Mouse (Mus musculus) heart, embryonic 10.5 days (tissue): ENCODE measurements around the gene Gm45844. TPM values are rescaled to one million over a fixed set of nuclear protein-coding genes. Genes with fewer than 3 reads are reported as not detected.
A peak's percentile ranks its signal among the peaks of the same experiment; 100 is the strongest.
"Not testable (repeated sequence)": the region's sequence is repeated elsewhere in the genome, so short reads cannot be mapped to it uniquely, and the experiment has no call there.

Experiments used
- DNase-seq: peaks from one replicate; pipeline ENCODE4 v3.0.0-alpha.2; 2017; ENCODE audit warnings: low spot score
- H3K27ac ChIP-seq: fragments of 300-500 bp; sonication (generic); 2 replicates; pipeline ENCODE4 v1.5.1; 2016; ENCODE audit warnings: mild to moderate bottlenecking
- H3K27me3 ChIP-seq: fragments of 300-500 bp; sonication (generic); 2 replicates; pipeline ENCODE4 v1.6.1; 2016; ENCODE audit warnings: mild to moderate bottlenecking; ENCODE audit not compliant: poor library complexity, insufficient read depth, severe bottlenecking
- H3K36me3 ChIP-seq: fragments of 300-500 bp; sonication (generic); 2 replicates; pipeline ENCODE4 v1.6.1; 2016; ENCODE audit warnings: mild to moderate bottlenecking, moderate library complexity
- H3K4me1 ChIP-seq: fragments of 300-500 bp; sonication (generic); 2 replicates; pipeline ENCODE4 v1.6.1; 2016; ENCODE audit warnings: mild to moderate bottlenecking
- H3K4me3 ChIP-seq: fragments of 300-500 bp; sonication (generic); 2 replicates; pipeline ENCODE4 v1.5.1; 2016; ENCODE audit warnings: mild to moderate bottlenecking, moderate library complexity
- H3K9me3 ChIP-seq: fragments of 300-500 bp; sonication (generic); 2 replicates; pipeline ENCODE4 v1.6.1; 2016; ENCODE audit warnings: mild to moderate bottlenecking, moderate library complexity
- WGBS: fragments of 180-500 bp; shearing (Covaris S2); methylation state at CpG from one replicate; pipeline ENCODE4 v1.1.7; 2016; 5-methylcytosine and 5-hydroxymethylcytosine counted together
- polyA plus RNA-seq: library from polyadenylated mRNA; unstranded; fragments of >200 nt; fragmentation: Nextera tagmentation; extraction: Ambion mirVana; gene quantifications from 2 replicates; pipeline ENCODE4 v1.2.1, GENCODE M21; 2016

The Gm45844 gene
- polyA plus RNA-seq, result 1.1 and 2.3 TPM in 2 replicates

GRCm38 (mm10) chr7:7277966-7278567, at the start of gene Gm45844:
Gene Gm45844, minus strand, starts transcription at chr7:7278289.
- H3K9me3 ChIP-seq, H3K36me3 ChIP-seq, H3K27me3 ChIP-seq, H3K4me1 ChIP-seq: not testable (repeated sequence)
- peak within 1 kb of the TSS; percentile 41 for H3K4me3 ChIP-seq
- H3K27ac ChIP-seq, result peak within 1 kb of the TSS; percentile 0; the same call in 1 of the 2 replicates
- DNase-seq, result peak; percentile 88
- WGBS, result 46% methylated on average over 45 of the region's 45 CpGs

GRCm38 (mm10) chr7:7295595-7295994, 17.5 kb upstream of the Gm45844 start:
- no peak overlapping the region for H3K27ac ChIP-seq
- no peak for DNase-seq
- no peaks in the 10 kb centered on the region for H3K27me3 ChIP-seq
- no peaks in the 10 kb centered on the region; the same call in 1 of the 2 replicates for H3K4me1 ChIP-seq
- 86% methylated on average over 16 of the region's 16 CpGs for WGBS
- no peaks in the 10 kb centered on the region for H3K9me3 ChIP-seq
- no peak overlapping the region for H3K4me3 ChIP-seq
- peaks cover 45% of the 10 kb centered on the region for H3K36me3 ChIP-seq

DNA sequence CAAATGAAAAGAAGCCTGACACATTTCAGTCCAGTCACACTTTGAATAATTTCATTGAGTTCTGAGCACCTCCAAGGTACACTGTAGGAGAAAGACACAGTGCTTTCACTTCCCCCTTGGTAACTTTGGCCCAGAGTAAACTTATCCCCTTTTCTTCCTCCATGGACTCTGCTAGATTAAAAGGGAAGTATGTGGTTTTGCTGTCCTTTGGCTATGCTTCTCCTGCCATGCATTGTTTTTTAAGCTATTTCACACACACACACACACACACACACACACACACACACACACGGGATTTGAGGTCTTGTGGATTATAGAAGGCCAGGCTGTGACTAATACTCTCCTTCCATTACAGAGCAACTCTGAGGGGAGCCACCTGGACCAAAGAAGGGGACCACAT, 3.3 kb upstream of the Gm45844 start:
- no peaks in the 10 kb centered on the region for H3K4me1 ChIP-seq
- peaks cover 25% of the 10 kb centered on the region for H3K36me3 ChIP-seq
- H3K27me3 ChIP-seq, result no peaks in the 10 kb centered on the region
- no peak overlapping the region for H3K27ac ChIP-seq
- H3K9me3 ChIP-seq, result peaks cover 5% of the 10 kb centered on the region
- DNase-seq, result no peak
- 64% methylated on average over 1 of the region's 1 CpGs for WGBS
- no peak overlapping the region for H3K4me3 ChIP-seq

DNA sequence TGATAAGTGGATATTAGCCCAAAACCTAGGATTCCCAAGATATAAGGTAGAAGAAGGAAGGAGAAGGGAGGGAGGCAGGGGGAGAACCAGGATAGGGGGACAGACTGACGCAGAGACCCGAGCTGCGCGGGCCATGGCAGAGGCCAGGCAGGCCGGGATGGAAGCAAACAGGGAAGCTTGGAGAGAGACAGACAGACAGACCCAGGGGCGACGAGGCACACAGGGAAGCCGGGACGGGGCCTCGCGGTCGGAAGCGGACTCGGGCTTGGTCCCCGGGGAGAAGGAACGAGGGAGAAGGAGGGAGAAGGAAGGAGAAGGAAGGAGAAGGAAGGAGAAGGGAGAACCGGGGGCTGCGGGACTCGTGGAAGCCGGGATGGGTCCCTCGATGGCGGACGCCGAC, 533 bp downstream of the Gm45844 start:
- Histone ChIP-seq H3K4me3 (peak overlapping the region; percentile 41), H3K27ac (peak overlapping the region; percentile 0; the same call in 1 of the 2 replicates)
- H3K36me3 ChIP-seq, DNase-seq, H3K4me1 ChIP-seq, H3K9me3 ChIP-seq, H3K27me3 ChIP-seq: not testable (repeated sequence)
- 49% methylated on average over 24 of the region's 24 CpGs for WGBS

DNA sequence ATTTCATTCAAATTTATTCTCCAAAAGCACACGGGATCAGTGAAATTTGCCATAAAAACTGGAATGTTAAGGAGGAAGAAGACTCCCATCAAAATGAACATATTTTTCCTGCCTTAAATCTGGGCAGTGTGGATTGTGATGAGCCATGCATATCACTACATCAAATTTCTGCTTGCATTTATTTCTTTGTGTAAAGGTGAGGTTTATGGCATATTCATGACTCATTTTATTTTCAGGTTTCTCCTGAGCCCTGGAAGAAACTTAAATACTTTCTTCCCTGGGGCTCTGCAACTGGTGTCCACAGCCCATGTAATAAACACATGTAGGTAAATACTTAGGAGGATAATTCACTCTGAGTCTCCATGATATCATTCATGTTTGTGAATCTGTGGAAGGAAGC, 30.9 kb downstream of the Gm45844 start, which contains the start of gene Vmn2r29:
Gene Vmn2r29 (minus strand): TSS at position 101 of the 400 bp plus-strand sequence.
- not testable (repeated sequence) for H3K9me3 ChIP-seq, H3K36me3 ChIP-seq, H3K4me1 ChIP-seq, DNase-seq, H3K27ac ChIP-seq, H3K4me3 ChIP-seq, H3K27me3 ChIP-seq
- no CpG with 5 or more reads among the region's 1 CpGs for WGBS

- not testable (repeated sequence) for H3K27me3 ChIP-seq, H3K36me3 ChIP-seq, DNase-seq, H3K4me1 ChIP-seq, H3K9me3 ChIP-seq, H3K27ac ChIP-seq
- 1% methylated on average over 24 of the region's 24 CpGs for WGBS
- H3K4me3 ChIP-seq, result peak within 1 kb of the TSS; percentile 57
Observed at GRCm38 (mm10) chr7:7209313-7210151, 68.6 kb downstream of the Gm45844 start, which contains the start of gene Zfp772. Gene Zfp772, minus strand, starts transcription at chr7:7209998.

DNA sequence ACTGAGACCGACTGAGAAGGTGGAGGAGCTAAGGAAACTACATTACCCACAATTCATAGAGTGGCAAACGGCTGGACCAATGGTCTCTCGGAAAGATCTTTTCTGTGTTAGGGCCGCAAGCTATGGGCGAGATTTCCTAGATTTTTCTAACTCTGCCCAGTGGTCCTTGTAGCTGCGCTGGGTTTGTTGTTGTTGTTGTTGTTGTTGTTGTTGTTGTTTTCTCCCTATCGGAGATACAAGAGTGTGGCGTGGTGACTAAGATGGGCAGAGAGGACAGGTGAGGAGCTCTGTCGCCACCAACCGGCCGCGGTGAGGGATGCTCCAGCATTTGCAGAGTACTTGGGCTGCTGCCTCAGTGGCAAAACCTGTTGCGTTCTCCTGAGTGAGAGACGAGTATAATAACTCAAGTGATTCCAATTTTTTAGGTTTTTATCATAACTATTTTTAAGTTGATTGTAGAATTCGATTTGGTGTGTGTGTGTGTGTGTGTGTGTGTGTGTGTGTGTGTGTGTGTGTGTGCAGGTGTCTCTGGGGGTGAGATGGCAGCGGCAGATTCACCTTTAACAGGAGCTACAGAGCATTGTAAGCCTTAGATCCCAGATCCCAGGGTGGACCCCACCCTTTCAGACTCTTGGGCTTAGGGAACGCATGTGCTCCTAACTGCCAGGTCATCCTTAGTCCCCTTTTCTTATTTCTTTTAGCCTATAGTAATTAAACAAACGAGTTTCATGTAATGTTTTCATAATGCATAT, 89.7 kb downstream of the Gm45844 start:
- no peak overlapping the region for H3K27ac ChIP-seq
- WGBS, result 11% methylated on average over 18 of the region's 18 CpGs
- DNase-seq, result peak; percentile 89

GRCm38 (mm10) chr7:7187417-7188190, 90.5 kb downstream of the Gm45844 start:
- no peak overlapping the region for H3K27ac ChIP-seq
- peaks cover 6% of the 10 kb centered on the region for H3K36me3 ChIP-seq
- no peak for DNase-seq
- no peaks in the 10 kb centered on the region for H3K27me3 ChIP-seq
- 35% methylated on average over 13 of the region's 13 CpGs for WGBS
- peak overlapping the region; percentile 66 for H3K4me3 ChIP-seq
- no peaks in the 10 kb centered on the region for H3K4me1 ChIP-seq
- H3K9me3 ChIP-seq, result no peaks in the 10 kb centered on the region

More for the DNA sequence above, 89.7 kb downstream of the Gm45844 start:
- H3K4me1 ChIP-seq, result no peaks in the 10 kb centered on the region
- no peaks in the 10 kb centered on the region for H3K27me3 ChIP-seq
- H3K4me3 ChIP-seq, result peak overlapping the region; percentile 66
- no peaks in the 10 kb centered on the region for H3K9me3 ChIP-seq
- no peaks in the 10 kb centered on the region for H3K36me3 ChIP-seq

DNA sequence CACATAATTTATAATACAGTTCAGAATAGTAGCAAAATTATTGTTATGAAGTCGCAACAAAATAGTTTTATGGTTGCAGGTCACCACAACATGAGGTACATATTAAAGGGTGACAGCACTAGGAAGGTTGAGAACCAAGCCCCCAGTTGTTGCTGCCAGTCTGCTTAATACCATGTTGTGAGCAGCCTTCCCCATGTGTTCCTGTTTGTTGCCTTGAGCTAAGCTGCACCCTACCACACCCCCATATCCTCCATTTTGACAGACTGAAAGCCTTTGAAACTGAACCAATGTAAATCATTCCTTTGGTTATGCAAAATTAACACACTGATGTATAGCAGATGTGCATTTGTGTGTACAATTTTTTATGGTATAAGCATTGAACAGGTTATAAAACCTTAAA, 92.2 kb downstream of the Gm45844 start:
- 83% methylated on average over 1 of the region's 1 CpGs for WGBS
- Histone ChIP-seq H3K4me1 (no peaks in the 10 kb centered on the region), H3K4me3 (no peak overlapping the region), H3K27me3 (no peaks in the 10 kb centered on the region), H3K9me3 (no peaks in the 10 kb centered on the region), H3K36me3 (peaks cover 22% of the 10 kb centered on the region), H3K27ac (no peak overlapping the region)
- no peak for DNase-seq

DNA sequence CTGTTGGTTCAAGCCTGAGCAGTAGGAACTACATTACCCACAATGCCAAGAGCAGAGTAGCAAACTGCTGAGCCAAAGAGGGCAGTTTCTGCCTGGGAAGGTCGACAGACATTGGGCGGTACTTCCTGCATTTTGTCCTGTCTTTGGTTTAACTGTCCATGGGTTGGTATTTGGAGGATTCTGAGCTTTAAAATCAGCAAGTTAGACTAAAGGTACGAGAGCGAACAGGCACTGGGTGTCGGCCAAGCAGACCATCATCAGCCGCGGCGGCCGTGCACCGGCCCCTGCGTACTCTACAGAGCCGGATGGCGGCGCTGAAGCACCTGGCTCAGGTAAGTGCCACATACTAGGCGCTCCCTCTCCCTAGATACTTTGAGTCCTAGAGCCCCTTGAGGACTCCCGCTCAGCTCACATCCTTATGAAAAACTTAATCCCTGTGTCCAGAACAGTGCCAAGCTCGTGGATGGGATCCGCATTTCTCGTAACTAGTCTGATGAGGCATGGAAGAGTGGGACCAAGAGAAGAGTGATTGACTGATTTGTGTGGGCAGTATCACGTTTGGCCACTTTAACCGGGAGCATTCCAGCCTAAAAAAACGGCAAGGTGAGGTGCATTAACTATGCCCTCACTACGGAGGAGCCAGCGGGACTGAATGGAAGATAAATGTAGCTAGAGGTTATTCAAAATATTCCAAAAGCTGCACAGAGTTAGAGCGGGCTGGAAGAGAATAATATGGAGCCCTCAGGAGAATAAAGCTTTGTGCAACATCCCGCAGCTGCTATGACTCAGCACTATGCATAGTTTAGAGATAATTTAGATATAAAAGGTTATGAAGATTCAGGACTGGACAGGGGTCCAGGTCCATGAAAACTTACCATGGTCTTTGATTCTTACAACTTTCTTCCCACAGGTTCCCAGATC, 106.6 kb downstream of the Gm45844 start, which contains the start of gene Zfp418:
Gene Zfp418 (plus strand): TSS at position 104 of the 921 bp plus-strand sequence.
- Histone ChIP-seq H3K9me3 (no peaks in the 10 kb centered on the region), H3K27ac (peak within 1 kb of the TSS; percentile 72), H3K4me1 (peaks cover 3% of the 10 kb centered on the region; the same call in 1 of the 2 replicates), H3K27me3 (no peaks in the 10 kb centered on the region), H3K4me3 (peak within 1 kb of the TSS; percentile 70), H3K36me3 (peaks cover 12% of the 10 kb centered on the region)
- WGBS, result 3% methylated on average over 26 of the region's 26 CpGs
- peak; percentile 76 for DNase-seq
